Mouse (Mus musculus) cerebellum, postnatal 36 days (tissue): Measurements from ENCODE around the gene Peak1.

Experiments used
- DNase-seq, 2 experiments: peaks; one replicate each; pipeline ENCODE4 v3.0.0; 2021 to 2022; ENCODE audit warnings: mixed read lengths in 2 of 2

Gene Peak1

GRCm38 (mm10) chr9:56244336-56244735 is 173.5 kb downstream of the Peak1 start:
- no peak for DNase-seq

- DNase-seq: no peak
Observed at GRCm38 (mm10) chr9:56243885-56244284, 174.0 kb downstream of the Peak1 start.

GRCm38 (mm10) chr9:56242686-56243085 is 175.2 kb downstream of the Peak1 start:
- no peak for DNase-seq

- DNase-seq: peak; percentile 34 to 50
Observed at GRCm38 (mm10) chr9:56241076-56241475, 176.8 kb downstream of the Peak1 start.

GRCm38 (mm10) chr9:56235871-56236298 is 182.0 kb downstream of the Peak1 start:
- DNase-seq: no peak

- no peak for DNase-seq
Observed at GRCm38 (mm10) chr9:56235281-56235680, 182.6 kb downstream of the Peak1 start.

- DNase-seq: no peak
Observed at GRCm38 (mm10) chr9:56234561-56234960, 183.3 kb downstream of the Peak1 start.

- no peak for DNase-seq
Observed at GRCm38 (mm10) chr9:56233316-56233715, 184.6 kb downstream of the Peak1 start.

GRCm38 (mm10) chr9:56230906-56231305 is 187.0 kb downstream of the Peak1 start:
- DNase-seq: no peak

- DNase-seq: no peak
Observed at GRCm38 (mm10) chr9:56227626-56228025, 190.2 kb downstream of the Peak1 start.

- peak; percentile 51 to 72 for DNase-seq
Observed at GRCm38 (mm10) chr9:56223429-56224051, 194.3 kb downstream of the Peak1 start.

- DNase-seq: no peak
Observed at GRCm38 (mm10) chr9:56218860-56219259, 199.0 kb downstream of the Peak1 start.

- DNase-seq: no peak
Observed at GRCm38 (mm10) chr9:56218043-56218442, 199.8 kb downstream of the Peak1 start.

GRCm38 (mm10) chr9:56217386-56217785 is 200.5 kb downstream of the Peak1 start:
- peak; percentile 39 to 51 for DNase-seq

- DNase-seq: peak; percentile 47 to 68
Observed at GRCm38 (mm10) chr9:56213451-56214291, 204.2 kb downstream of the Peak1 start.

- no peak for DNase-seq
Observed at GRCm38 (mm10) chr9:56208817-56209216, 209.1 kb downstream of the Peak1 start.

GRCm38 (mm10) chr9:56207516-56207915 is 210.4 kb downstream of the Peak1 start:
- DNase-seq: no peak

- no peak for DNase-seq
Observed at GRCm38 (mm10) chr9:56207083-56207482, 210.8 kb downstream of the Peak1 start.

- no peak for DNase-seq
Observed at GRCm38 (mm10) chr9:56205336-56205735, 212.5 kb downstream of the Peak1 start.

GRCm38 (mm10) chr9:56204316-56204715 is 213.6 kb downstream of the Peak1 start:
- no peak for DNase-seq

GRCm38 (mm10) chr9:56200645-56201314 is 217.1 kb downstream of the Peak1 start:
- peak; percentile 87 for DNase-seq

GRCm38 (mm10) chr9:56200200-56200599 is 217.7 kb downstream of the Peak1 start:
- DNase-seq: no peak

- no peak for DNase-seq
Observed at GRCm38 (mm10) chr9:56196921-56197320, 220.9 kb downstream of the Peak1 start.

GRCm38 (mm10) chr9:56195193-56195592 is 222.7 kb downstream of the Peak1 start:
- no peak for DNase-seq
